Comparison of ENCODE assay signal across 14 mouse cellular contexts in the genomic region with DNA sequence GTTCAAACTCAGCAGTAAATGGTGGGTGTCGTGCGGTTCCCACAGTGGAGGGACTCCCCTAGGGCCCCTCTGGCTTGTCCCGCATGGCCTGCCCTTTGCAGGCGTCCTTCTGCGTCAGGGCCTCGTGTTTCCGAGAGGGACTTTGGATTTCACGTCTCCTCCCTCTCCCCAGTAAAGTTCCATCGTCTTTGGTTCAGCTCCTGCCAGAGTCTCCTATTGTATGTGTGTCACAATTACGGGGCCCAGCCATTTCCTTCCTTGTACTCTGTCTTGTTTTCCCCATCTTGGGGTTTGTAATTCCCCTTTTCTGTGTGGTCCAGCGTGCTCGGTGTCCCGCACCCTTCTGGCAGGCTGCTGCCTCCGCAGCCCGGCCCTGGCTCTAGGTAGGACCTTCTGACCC. TPM values are rescaled to one million over a fixed set of nuclear protein-coding genes. Genes with fewer than 3 reads are reported as not detected.
DNase-seq lines count a peak whose midpoint lies in the region; ATAC-seq and TF ChIP-seq lines count a peak whose summit lies in the region.
"Had no signal": no experiment of that assay in that cellular context is flagged by ENCODE, and none has a peak within 500 bp of the region (broad histone marks: within the 10 kb centered on the region; RNA-seq: fewer than 3 reads in every experiment).

No protein-coding gene starts in this region.

- 0 out of 2 replicates have a peak overlapping the region, but pooled peaks have one; percentile 44 for H3K27ac ChIP-seq in heart, embryonic 10.5 days
- H3K27ac ChIP-seq in lung, embryonic 15.5 days, result peak overlapping the region; percentile 12; the same call in 1 of the 2 replicates
- H3K27ac ChIP-seq in limb, embryonic 15.5 days, result peak overlapping the region; percentile 24; the same call in 1 of the 2 replicates
- H3K27ac ChIP-seq in stomach, embryonic 14.5 days (ENCODE audit: low read length), result 0 out of 2 replicates have a peak overlapping the region, but pooled peaks have one; percentile 6
- H3K27ac ChIP-seq in forebrain, postnatal 0 days (ENCODE audit: low read depth, low read length), result no peak overlapping the region
- H3K27ac ChIP-seq: midbrain, embryonic 13.5 days had no signal

- 0 out of 2 replicates have a peak, but pooled peaks cover 4% of the 10 kb centered on the region for H3K36me3 ChIP-seq in heart, embryonic 10.5 days
- H3K36me3 ChIP-seq in lung, embryonic 15.5 days, result no peaks in the 10 kb centered on the region
- H3K36me3 ChIP-seq in limb, embryonic 15.5 days, result peaks cover 1% of the 10 kb centered on the region; the same call in 1 of the 2 replicates
- H3K36me3 ChIP-seq in stomach, embryonic 14.5 days (ENCODE audit: control insufficient read depth, insufficient read depth, low read length), result no peaks in the 10 kb centered on the region
- H3K36me3 ChIP-seq in forebrain, postnatal 0 days (ENCODE audit: insufficient read depth), result no peaks in the 10 kb centered on the region; the same call in 1 of the 2 replicates

- H3K4me3 ChIP-seq in heart, embryonic 10.5 days, result no peak overlapping the region
- no peak overlapping the region for H3K4me3 ChIP-seq in lung, embryonic 15.5 days
- H3K4me3 ChIP-seq in limb, embryonic 15.5 days, result no peak overlapping the region
- no peak overlapping the region for H3K4me3 ChIP-seq in stomach, embryonic 14.5 days (ENCODE audit: low read depth, low read length)
- H3K4me3 ChIP-seq in forebrain, postnatal 0 days (ENCODE audit: low read depth, low read length), result no peak overlapping the region
- H3K4me3 ChIP-seq: erythroblast, embryonic 14.5 days; midbrain, embryonic 13.5 days had no signal

- H3K4me2 ChIP-seq in lung, embryonic 15.5 days, result no peak overlapping the region
- no peak overlapping the region for H3K4me2 ChIP-seq in limb, embryonic 15.5 days
- H3K4me2 ChIP-seq in stomach, embryonic 14.5 days (replicated peaks; ENCODE audit: low read depth, low read length), result no peak overlapping the region
- no peak overlapping the region for H3K4me2 ChIP-seq in forebrain, postnatal 0 days (ENCODE audit: low read depth)
- H3K4me2 ChIP-seq: midbrain, embryonic 13.5 days had no signal

- WGBS in heart, embryonic 10.5 days, result 79% methylated on average over 15 of the region's 15 CpGs
- 58% methylated on average over 15 of the region's 15 CpGs for WGBS in lung, embryonic 15.5 days
- WGBS in limb, embryonic 15.5 days, result 78% methylated on average over 15 of the region's 15 CpGs
- 70% methylated on average over 15 of the region's 15 CpGs for WGBS in stomach, embryonic 14.5 days
- 61% methylated on average over 15 of the region's 15 CpGs for WGBS in forebrain, postnatal 0 days

- no peak for DNase-seq in heart, embryonic 10.5 days (ENCODE audit: low spot score)
- no peak for DNase-seq in heart, adult 8-10 months (ENCODE audit: low spot score)
- no peak for DNase-seq in lung, postnatal 14 days
- DNase-seq in cerebellum, adult 9-11 months, result no peak
- no peak for DNase-seq in forebrain, postnatal 0 days
- DNase-seq: cerebellum, postnatal 25 days; gastrocnemius, postnatal 10 days; heart, postnatal 4 days had no signal

- H3K9me3 ChIP-seq in heart, embryonic 10.5 days, result no peaks in the 10 kb centered on the region
- no peaks in the 10 kb centered on the region for H3K9me3 ChIP-seq in lung, embryonic 15.5 days
- no peaks in the 10 kb centered on the region for H3K9me3 ChIP-seq in limb, embryonic 15.5 days
- H3K9me3 ChIP-seq in stomach, embryonic 14.5 days (ENCODE audit: control insufficient read depth, low read depth, low read length), result no peaks in the 10 kb centered on the region
- H3K9me3 ChIP-seq in forebrain, postnatal 0 days (ENCODE audit: low read length), result no peaks in the 10 kb centered on the region
- H3K9me3 ChIP-seq: midbrain, embryonic 13.5 days had no signal

- ATAC-seq in lung, embryonic 15.5 days (ENCODE audit: borderline replicate concordance, extremely low read depth, low FRiP score, low TSS enrichment), result no peak
- ATAC-seq in limb, embryonic 15.5 days (ENCODE audit: insufficient number of reproducible peaks, low FRiP score, low TSS enrichment, low read depth), result no peak
- no peak for ATAC-seq in stomach, embryonic 14.5 days (ENCODE audit: insufficient number of reproducible peaks, insufficient read depth, low FRiP score, low read depth)
- ATAC-seq in forebrain, postnatal 0 days, result no peak
- ATAC-seq: activated CD4-positive, CD25-positive, alpha-beta regulatory T cell, adult 4 months; midbrain, embryonic 13.5 days had no signal

- H3K4me1 ChIP-seq in heart, embryonic 10.5 days, result peaks cover 90% of the 10 kb centered on the region
- peaks cover 67% of the 10 kb centered on the region for H3K4me1 ChIP-seq in lung, embryonic 15.5 days
- peaks cover 86% of the 10 kb centered on the region for H3K4me1 ChIP-seq in limb, embryonic 15.5 days
- peaks cover 46% of the 10 kb centered on the region for H3K4me1 ChIP-seq in stomach, embryonic 14.5 days (ENCODE audit: control insufficient read depth, insufficient read depth, low read length)
- H3K4me1 ChIP-seq in forebrain, postnatal 0 days (ENCODE audit: insufficient read depth), result peaks cover 9% of the 10 kb centered on the region

- no peak for TF ChIP-seq CTCF in forebrain, postnatal 0 days (IDR thresholded peaks at IDR 0.05; ENCODE audit: low read depth)

- no peaks in the 10 kb centered on the region for H3K27me3 ChIP-seq in heart, embryonic 10.5 days (ENCODE audit: insufficient read depth, poor library complexity, severe bottlenecking)
- H3K27me3 ChIP-seq in lung, embryonic 15.5 days, result no peaks in the 10 kb centered on the region
- H3K27me3 ChIP-seq in limb, embryonic 15.5 days, result no peaks in the 10 kb centered on the region
- no peaks in the 10 kb centered on the region for H3K27me3 ChIP-seq in stomach, embryonic 14.5 days (ENCODE audit: control insufficient read depth, insufficient read depth, low read length)
- H3K27me3 ChIP-seq in forebrain, postnatal 0 days (ENCODE audit: insufficient read depth, low read length), result no peaks in the 10 kb centered on the region
- H3K27me3 ChIP-seq: midbrain, embryonic 13.5 days had no signal

- no peak overlapping the region for H3K9ac ChIP-seq in lung, embryonic 15.5 days
- no peak overlapping the region for H3K9ac ChIP-seq in limb, embryonic 15.5 days
- H3K9ac ChIP-seq in stomach, embryonic 14.5 days (replicated peaks; ENCODE audit: low read depth, low read length), result no peak overlapping the region
- no peak overlapping the region for H3K9ac ChIP-seq in forebrain, postnatal 0 days

RNA-seq across cellular contexts. Expression of a gene that starts 20.2 kb away (rescaled TPM):
- polyA plus RNA-seq in heart, embryonic 10.5 days (2016; fragmentation: Nextera tagmentation; extraction: Ambion mirVana), result 8.7 and 11.1 TPM in 2 replicates
- total RNA-seq in heart, adult 8-10 months (2022), result 1 to 10 TPM; 4.5 to 8.3 (median 7.1) TPM
- polyA plus RNA-seq in lung, embryonic 15.5 days (2015; fragmentation: Nextera tagmentation; extraction: Ambion mirVana), result 7.8 and 8.8 TPM in 2 replicates
- polyA plus RNA-seq in limb, embryonic 15.5 days (2015; fragmentation: Nextera tagmentation; extraction: Ambion mirVana), result 9.8 and 9.9 TPM in 2 replicates
- 11.0 and 11.8 TPM in 2 replicates for polyA plus RNA-seq in stomach, embryonic 14.5 days (2014; fragmentation: Nextera tagmentation; extraction: Ambion mirVana)
- 13.5 and 16.7 TPM in 2 replicates for total RNA-seq in forebrain, postnatal 0 days (2014; rRNA removed)
- 6.4 and 7.8 TPM in 2 replicates for polyA plus RNA-seq in forebrain, postnatal 0 days (2015; fragmentation: Nextera tagmentation; extraction: Ambion mirVana)

RNA-seq across cellular contexts. Expression of a gene that starts 42.2 kb away (rescaled TPM):
- polyA plus RNA-seq in heart, embryonic 10.5 days (2016; fragmentation: Nextera tagmentation; extraction: Ambion mirVana), result 3.3 and 4.5 TPM in 2 replicates
- 10 to 100 TPM; 11.8 to 16.0 (median 14.2) TPM for total RNA-seq in heart, adult 8-10 months (2022)
- 4.0 and 5.7 TPM in 2 replicates for polyA plus RNA-seq in lung, embryonic 15.5 days (2015; fragmentation: Nextera tagmentation; extraction: Ambion mirVana)
- 4.4 and 5.3 TPM in 2 replicates for polyA plus RNA-seq in limb, embryonic 15.5 days (2015; fragmentation: Nextera tagmentation; extraction: Ambion mirVana)
- polyA plus RNA-seq in stomach, embryonic 14.5 days (2014; fragmentation: Nextera tagmentation; extraction: Ambion mirVana), result 3.9 and 4.1 TPM in 2 replicates
- total RNA-seq in forebrain, postnatal 0 days (2014; rRNA removed), result 13.8 and 19.0 TPM in 2 replicates
- polyA plus RNA-seq in forebrain, postnatal 0 days (2015; fragmentation: Nextera tagmentation; extraction: Ambion mirVana), result 3.2 and 5.0 TPM in 2 replicates
